Mouse (Mus musculus): ENCODE data around the gene H2-DMb1.
"Not testable (repeated sequence)": the region's sequence is repeated elsewhere in the genome, so short reads cannot be mapped to it uniquely, and the experiment has no call there.

Gene H2-DMb1

DNA sequence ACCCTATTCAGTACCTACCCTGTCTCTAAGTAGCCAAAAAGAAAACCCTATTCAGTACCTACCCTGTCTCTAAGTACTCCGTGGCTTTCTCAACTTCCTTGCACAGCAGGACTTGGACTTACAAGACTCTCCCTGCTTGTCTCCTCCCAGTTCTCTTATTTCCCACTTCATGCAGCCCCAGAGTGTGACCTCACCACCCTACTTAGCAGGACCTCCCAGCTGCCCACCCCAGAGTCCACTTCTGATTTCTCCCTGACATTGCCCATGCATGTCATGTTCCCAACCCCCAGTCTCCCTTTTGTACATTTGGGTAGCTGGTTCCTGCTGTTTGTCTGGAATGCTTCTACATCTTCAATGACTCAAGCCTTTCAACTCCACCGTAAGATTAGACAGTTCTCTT, 29.4 kb upstream of the H2-DMb1 start:
- no peak for DNase-seq

DNA sequence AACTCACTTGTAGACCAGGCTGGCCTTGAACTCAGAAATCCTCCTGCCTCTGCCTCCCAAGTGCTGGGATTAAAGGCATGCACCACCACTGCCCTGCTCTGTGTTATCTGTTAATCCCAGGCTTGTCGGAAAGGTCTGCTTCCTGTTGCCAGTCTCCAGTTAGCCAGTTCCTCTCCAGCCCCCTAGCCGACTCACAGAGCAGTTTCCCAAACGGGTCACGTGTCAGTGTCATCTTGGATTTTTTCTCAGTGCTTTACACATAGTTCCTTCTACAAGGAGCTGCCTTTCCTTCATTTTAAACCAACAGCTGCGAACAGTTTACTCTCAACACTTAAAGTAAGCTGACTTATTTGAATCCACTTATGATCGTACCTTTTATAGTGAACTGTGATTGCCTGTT, 28.2 kb upstream of the H2-DMb1 start:
- DNase-seq = no peak

DNA sequence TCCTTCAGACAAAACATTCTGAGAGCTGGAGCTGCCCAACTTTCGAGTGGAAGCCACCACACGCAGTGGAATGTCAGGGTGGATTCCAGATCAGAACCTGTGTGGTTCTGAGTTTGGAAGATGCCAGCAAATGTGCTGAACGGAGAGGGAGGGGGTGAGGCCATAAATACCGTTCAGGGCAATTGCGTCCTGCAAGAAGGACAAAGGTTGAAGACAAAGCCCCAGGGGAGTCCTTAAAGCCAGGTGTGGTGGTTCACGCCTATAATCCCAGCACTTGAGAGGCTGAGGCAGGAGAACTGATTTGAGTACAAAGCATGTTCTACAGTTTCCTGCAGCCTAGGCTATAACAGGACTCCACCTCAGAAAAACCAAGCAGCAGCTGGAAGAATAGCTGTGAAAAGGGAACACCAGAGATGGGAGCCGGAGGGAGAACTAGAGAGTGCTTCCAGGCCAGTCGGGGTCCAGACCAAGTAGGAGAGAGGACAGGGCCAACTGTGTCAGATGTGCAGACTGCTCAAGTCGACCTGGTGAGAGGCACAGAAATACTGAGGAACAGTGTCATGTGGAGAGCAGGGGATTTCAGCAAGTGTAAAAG, 25.9 kb upstream of the H2-DMb1 start:
- no peak for DNase-seq

DNA sequence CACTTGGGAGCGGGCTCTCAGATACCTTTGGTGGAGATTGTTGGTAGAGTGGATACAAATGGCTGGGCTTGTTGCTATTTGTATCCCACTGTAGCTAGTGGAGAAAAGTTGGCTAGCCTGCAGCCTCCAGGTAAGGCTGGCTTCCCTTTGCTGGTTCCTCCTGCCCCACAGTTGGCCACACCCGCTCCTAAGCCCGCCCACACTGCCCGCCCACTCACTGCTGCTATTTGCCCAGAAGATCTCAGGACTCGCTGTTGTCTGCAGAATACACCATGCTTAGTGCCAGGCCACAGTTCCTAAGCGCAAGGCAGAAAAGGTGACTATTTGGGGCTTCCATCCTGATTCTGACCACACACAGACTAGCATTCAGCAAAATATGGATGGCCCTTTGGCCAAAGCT, 25.4 kb upstream of the H2-DMb1 start:
- peak; percentile 57 for DNase-seq

DNA sequence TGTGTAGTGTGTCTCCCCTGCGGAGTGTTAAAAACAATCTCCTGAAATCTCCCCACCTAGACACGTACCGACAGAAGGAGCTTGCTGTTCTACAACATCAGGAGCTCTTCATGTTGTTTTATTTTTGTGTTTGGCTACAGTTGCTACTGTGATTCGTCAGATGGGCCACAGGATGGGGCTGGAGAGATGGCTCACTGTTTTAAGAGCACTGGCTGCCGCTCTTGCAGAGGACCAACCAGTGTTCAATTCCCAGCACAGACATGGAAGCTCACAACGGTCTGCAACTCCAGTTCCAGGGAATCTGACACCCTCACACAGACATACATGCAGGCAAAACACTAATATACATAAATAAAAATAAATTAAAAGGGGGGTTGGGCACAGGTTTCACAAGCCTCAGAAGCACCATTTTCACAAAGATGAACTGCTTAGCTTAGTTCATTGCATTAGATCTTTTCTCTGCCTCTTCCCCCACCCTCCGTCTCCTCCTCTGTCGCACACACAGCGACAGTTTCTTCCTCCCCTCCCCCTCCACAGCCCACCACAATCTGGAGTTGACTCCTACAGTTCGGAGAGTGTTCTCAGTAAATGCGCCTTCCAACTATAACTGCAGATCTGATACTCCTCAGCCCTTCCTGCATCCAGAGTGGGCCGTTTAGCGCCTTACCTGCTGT, 24.5 kb upstream of the H2-DMb1 start:
- DNase-seq = peak; percentile 66

GRCm38 (mm10) chr17:34128944-34129791, 23.7 kb upstream of the H2-DMb1 start:
- no peak for DNase-seq

- no peak for DNase-seq
Measured at GRCm38 (mm10) chr17:34130073-34130947, 22.6 kb upstream of the H2-DMb1 start.

GRCm38 (mm10) chr17:34131911-34132310, 21.0 kb upstream of the H2-DMb1 start:
- no peak for DNase-seq

DNA sequence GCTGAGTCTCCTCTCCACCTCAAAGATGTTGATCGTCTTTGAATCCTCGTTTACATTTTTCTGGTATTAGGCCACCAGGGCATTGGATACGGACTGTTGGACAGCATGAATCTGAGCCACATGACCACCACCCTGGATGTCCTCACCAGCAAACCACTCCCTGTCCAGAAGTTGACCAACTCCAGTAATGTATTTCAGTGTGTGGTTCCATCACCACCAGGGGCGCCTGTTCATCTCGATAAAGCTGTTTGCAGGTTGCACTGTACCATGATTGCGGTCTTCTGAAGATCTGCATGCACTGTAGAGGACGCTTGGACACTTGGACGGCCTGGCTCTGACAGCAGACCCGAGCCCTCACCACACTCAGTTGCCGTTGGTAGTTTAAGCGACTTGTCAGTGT, 19.6 kb upstream of the H2-DMb1 start:
- DNase-seq = no peak

- DNase-seq = no peak
Measured at GRCm38 (mm10) chr17:34134451-34134850, 18.4 kb upstream of the H2-DMb1 start.

- peak; percentile 98 for DNase-seq
Measured at GRCm38 (mm10) chr17:34135297-34136224, 17.3 kb upstream of the H2-DMb1 start.

GRCm38 (mm10) chr17:34137601-34138000, 15.3 kb upstream of the H2-DMb1 start:
- no peak for DNase-seq

DNA sequence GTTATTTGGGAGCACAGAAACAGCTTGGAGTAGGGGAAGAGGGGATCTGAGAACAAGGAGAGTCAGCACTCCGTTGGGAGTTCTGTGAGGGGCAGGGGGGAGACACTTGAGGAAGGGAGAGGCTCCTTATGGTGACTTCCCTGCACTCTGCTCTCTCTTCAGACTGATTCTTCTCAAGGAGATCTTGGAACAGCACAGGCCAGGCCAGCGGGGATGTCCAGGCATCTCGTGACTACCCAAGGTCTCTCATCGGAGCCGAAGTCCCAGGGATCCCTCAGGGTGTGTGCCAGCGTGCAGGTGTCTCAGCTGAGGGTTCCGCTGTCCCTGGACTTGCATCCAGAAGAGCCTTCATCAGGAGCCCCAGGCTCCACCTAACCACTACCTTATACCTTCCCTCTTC, 14.2 kb upstream of the H2-DMb1 start:
- no peak for DNase-seq

DNA sequence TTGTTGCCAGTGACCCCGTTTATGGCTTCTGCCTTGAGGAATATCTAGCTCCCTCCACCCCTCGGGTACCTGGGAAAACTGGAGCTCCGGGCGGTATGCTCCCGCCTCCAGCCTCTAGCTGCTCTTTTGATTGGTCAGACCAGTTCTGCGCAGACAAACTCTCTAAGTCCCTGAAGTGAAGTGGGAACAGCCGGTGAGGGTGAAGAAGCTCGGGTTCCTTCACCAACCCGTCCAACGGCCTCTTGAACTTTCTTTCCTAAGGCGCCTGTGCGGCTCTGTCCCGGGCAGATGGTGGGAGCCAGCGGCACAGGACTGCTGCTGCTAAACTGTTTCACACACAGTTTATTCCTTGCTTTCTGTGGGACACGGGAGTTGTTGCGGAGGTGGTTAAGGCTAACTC, 13.5 kb upstream of the H2-DMb1 start:
- DNase-seq = no peak

DNA sequence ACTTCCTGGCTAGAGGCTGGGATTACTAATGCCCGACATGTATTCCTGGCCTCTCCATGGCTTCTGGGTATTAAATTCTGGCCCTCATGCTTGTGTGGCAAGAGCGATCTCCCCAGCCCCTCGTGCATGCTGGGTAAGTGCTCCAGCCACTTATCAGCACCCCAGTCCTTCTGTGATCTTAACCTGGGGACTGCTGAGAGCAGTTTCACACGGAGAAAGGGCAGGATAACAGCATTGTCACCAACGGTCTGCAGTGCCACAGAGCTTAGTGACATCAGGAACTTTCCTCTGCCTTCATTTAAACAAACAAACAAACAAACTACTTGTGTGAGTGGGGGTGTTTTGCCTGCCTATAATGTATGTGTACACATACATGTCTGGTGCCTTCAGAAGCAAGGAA, 12.6 kb upstream of the H2-DMb1 start:
- DNase-seq = no peak

GRCm38 (mm10) chr17:34141448-34141847, 11.4 kb upstream of the H2-DMb1 start:
- DNase-seq = no peak

GRCm38 (mm10) chr17:34142456-34143010, 10.3 kb upstream of the H2-DMb1 start:
- no peak for DNase-seq

DNA sequence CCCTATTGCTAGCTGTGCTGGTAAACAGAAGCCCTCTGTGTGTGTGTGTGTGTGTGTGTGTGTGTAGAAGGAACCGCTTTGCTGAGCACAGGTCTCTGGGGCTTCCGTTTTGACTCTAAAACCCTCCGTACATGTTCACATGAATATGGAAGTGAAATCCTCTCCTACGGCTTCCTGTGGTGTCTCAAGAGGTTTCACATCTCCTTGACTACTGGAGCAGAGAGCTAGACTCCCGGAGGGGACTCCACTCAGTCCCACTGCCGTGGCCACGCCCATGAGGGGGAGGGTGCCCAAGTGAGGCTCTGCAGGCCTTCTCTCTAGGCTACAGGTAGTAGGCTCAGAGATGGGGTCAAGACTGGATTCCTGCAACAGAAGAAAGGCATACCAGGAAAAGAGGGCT, 9.8 kb upstream of the H2-DMb1 start, which contains the start of gene H2-DMb2:
Gene H2-DMb2, plus strand, starts transcription at position 275 of the 400 bp plus-strand sequence.
- no peak for DNase-seq

- no peak for DNase-seq
Measured at GRCm38 (mm10) chr17:34143461-34143860, 9.4 kb upstream of the H2-DMb1 start.

GRCm38 (mm10) chr17:34144221-34144620, 8.7 kb upstream of the H2-DMb1 start:
- DNase-seq = not testable (repeated sequence)

DNA sequence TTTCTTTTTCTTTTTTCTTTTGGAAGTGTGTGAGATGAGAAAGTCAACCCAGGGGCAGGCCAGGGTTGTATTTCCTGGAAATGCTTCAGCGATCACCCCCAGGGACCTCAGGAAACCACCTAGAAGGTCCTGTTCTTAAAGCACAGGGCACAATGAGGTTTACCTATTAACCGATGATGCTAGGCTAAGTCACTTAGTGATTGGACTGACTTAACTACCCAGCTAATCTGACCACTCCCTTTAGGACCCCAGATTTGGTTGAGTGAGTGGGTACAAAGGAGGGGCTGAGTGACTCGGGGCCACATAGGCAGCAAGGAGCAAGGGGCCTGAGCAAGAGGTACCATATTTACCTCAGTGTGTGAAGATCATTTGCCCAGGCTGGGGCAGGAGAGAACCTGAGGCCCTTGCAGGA, 7.9 kb upstream of the H2-DMb1 start:
- DNase-seq = no peak

All from right cerebral cortex, postnatal 14 days (tissue).